Mouse (Mus musculus): ENCODE measurements at regions not wholly inside any gene's neighbourhood (a gene's known extent, or its start where the extent isn't known, plus 50 kb on each side); places are given as distances from the start of the nearest gene placed in this dataset.

- H3K27ac ChIP-seq (ENCODE audit: control insufficient read depth, insufficient read depth, low read length), result no peak overlapping the region
- H3K36me3 ChIP-seq (ENCODE audit: control insufficient read depth, insufficient read depth, low read length), result no peaks in the 10 kb centered on the region
- no peak overlapping the region for H3K4me3 ChIP-seq (ENCODE audit: control insufficient read depth, insufficient read depth, low read length)
- H3K27me3 ChIP-seq (ENCODE audit: control insufficient read depth, insufficient read depth, low read length), result no peaks in the 10 kb centered on the region
- TF ChIP-seq POLR2A (IDR thresholded peaks at IDR 0.05; ENCODE audit: control insufficient read depth, extremely low read depth, insufficient read depth, low read length, poor library complexity) (no peak), CTCF (IDR thresholded peaks at IDR 0.05; ENCODE audit: borderline replicate concordance, control insufficient read depth, extremely low read depth, insufficient read depth, low read length, poor library complexity) (no peak)
- no peaks in the 10 kb centered on the region for H3K4me1 ChIP-seq (replicated peaks; ENCODE audit: control insufficient read depth, insufficient read depth, low read length)
- DNase-seq, result peak; percentile 13
These were observed 359.0 kb upstream of the Hs6st1 start for GRCm38 (mm10) chr1:35709214-35709613.

GRCm38 (mm10) chr1:35713961-35714360, 354.2 kb upstream of the Hs6st1 start:
- H3K4me1 ChIP-seq (replicated peaks; ENCODE audit: control insufficient read depth, insufficient read depth, low read length), result no peaks in the 10 kb centered on the region
- H3K36me3 ChIP-seq (ENCODE audit: control insufficient read depth, insufficient read depth, low read length), result no peaks in the 10 kb centered on the region
- no peak overlapping the region for H3K27ac ChIP-seq (ENCODE audit: control insufficient read depth, insufficient read depth, low read length)
- 84% methylated on average over 4 of the region's 4 CpGs for WGBS
- no peaks in the 10 kb centered on the region for H3K27me3 ChIP-seq (ENCODE audit: control insufficient read depth, insufficient read depth, low read length)
- no peak overlapping the region for H3K4me3 ChIP-seq (ENCODE audit: control insufficient read depth, insufficient read depth, low read length)
- TF ChIP-seq POLR2A (IDR thresholded peaks at IDR 0.05; ENCODE audit: control insufficient read depth, extremely low read depth, insufficient read depth, low read length, poor library complexity), result no peak
- TF ChIP-seq CTCF (IDR thresholded peaks at IDR 0.05; ENCODE audit: borderline replicate concordance, control insufficient read depth, extremely low read depth, insufficient read depth, low read length, poor library complexity), result no peak
- no peak for DNase-seq

- no peaks in the 10 kb centered on the region for H3K27me3 ChIP-seq (ENCODE audit: control insufficient read depth, insufficient read depth, low read length)
- H3K27ac ChIP-seq (ENCODE audit: control insufficient read depth, insufficient read depth, low read length), result no peak overlapping the region
- 65% methylated on average over 6 of the region's 6 CpGs for WGBS
- H3K4me3 ChIP-seq (ENCODE audit: control insufficient read depth, insufficient read depth, low read length), result no peak overlapping the region
- no peaks in the 10 kb centered on the region for H3K36me3 ChIP-seq (ENCODE audit: control insufficient read depth, insufficient read depth, low read length)
- DNase-seq, result no peak
- H3K4me1 ChIP-seq (replicated peaks; ENCODE audit: control insufficient read depth, insufficient read depth, low read length), result no peaks in the 10 kb centered on the region
- no peak for TF ChIP-seq CTCF (IDR thresholded peaks at IDR 0.05; ENCODE audit: borderline replicate concordance, control insufficient read depth, extremely low read depth, insufficient read depth, low read length, poor library complexity)
These were observed 352.3 kb upstream of the Hs6st1 start for GRCm38 (mm10) chr1:35715931-35716330.

- Histone ChIP-seq H3K4me1 (replicated peaks; ENCODE audit: control insufficient read depth, insufficient read depth, low read length) (no peaks in the 10 kb centered on the region), H3K4me3 (ENCODE audit: control insufficient read depth, insufficient read depth, low read length) (no peak overlapping the region), H3K27ac (ENCODE audit: control insufficient read depth, insufficient read depth, low read length) (no peak overlapping the region), H3K27me3 (ENCODE audit: control insufficient read depth, insufficient read depth, low read length) (no peaks in the 10 kb centered on the region), H3K36me3 (ENCODE audit: control insufficient read depth, insufficient read depth, low read length) (no peaks in the 10 kb centered on the region)
- TF ChIP-seq POLR2A (IDR thresholded peaks at IDR 0.05; ENCODE audit: control insufficient read depth, extremely low read depth, insufficient read depth, low read length, poor library complexity) (no peak), CTCF (IDR thresholded peaks at IDR 0.05; ENCODE audit: borderline replicate concordance, control insufficient read depth, extremely low read depth, insufficient read depth, low read length, poor library complexity) (no peak)
- DNase-seq, result no peak
- 95% methylated on average over 2 of the region's 2 CpGs for WGBS
These were observed 351.0 kb upstream of the Hs6st1 start for GRCm38 (mm10) chr1:35717166-35717565.

DNA sequence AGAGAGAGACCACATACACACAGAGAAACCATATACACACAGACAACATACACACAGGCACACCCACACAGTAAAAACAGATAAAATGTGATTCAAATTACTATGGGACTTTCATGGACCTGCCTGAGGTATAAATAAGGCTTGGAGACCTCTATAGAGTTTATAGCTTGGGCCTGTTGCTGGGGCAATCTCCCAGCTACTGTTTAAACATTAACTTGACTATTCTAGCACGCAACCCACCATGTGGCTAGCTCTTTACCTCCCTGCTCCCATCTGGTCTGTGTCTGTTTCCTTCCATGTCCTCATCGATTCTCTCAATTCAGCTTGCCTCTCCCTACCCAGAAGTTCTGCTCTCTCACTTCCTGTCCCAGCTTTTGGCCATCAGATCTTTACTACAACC, 350.5 kb upstream of the Hs6st1 start:
- TF ChIP-seq POLR2A (IDR thresholded peaks at IDR 0.05; ENCODE audit: control insufficient read depth, extremely low read depth, insufficient read depth, low read length, poor library complexity) (no peak), CTCF (IDR thresholded peaks at IDR 0.05; ENCODE audit: borderline replicate concordance, control insufficient read depth, extremely low read depth, insufficient read depth, low read length, poor library complexity) (no peak)
- H3K4me3 ChIP-seq (ENCODE audit: control insufficient read depth, insufficient read depth, low read length), result no peak overlapping the region
- no peak for DNase-seq
- no peak overlapping the region for H3K27ac ChIP-seq (ENCODE audit: control insufficient read depth, insufficient read depth, low read length)
- H3K27me3 ChIP-seq (ENCODE audit: control insufficient read depth, insufficient read depth, low read length), result no peaks in the 10 kb centered on the region
- 69% methylated on average over 2 of the region's 2 CpGs for WGBS
- H3K4me1 ChIP-seq (replicated peaks; ENCODE audit: control insufficient read depth, insufficient read depth, low read length), result no peaks in the 10 kb centered on the region
- H3K36me3 ChIP-seq (ENCODE audit: control insufficient read depth, insufficient read depth, low read length), result no peaks in the 10 kb centered on the region

GRCm38 (mm10) chr1:35720063-35720462, 348.1 kb upstream of the Hs6st1 start:
- no peak overlapping the region for H3K27ac ChIP-seq (ENCODE audit: control insufficient read depth, insufficient read depth, low read length)
- H3K4me1 ChIP-seq (replicated peaks; ENCODE audit: control insufficient read depth, insufficient read depth, low read length), result no peaks in the 10 kb centered on the region
- H3K36me3 ChIP-seq (ENCODE audit: control insufficient read depth, insufficient read depth, low read length), result no peaks in the 10 kb centered on the region
- H3K4me3 ChIP-seq (ENCODE audit: control insufficient read depth, insufficient read depth, low read length), result no peak overlapping the region
- WGBS, result 93% methylated on average over 3 of the region's 3 CpGs
- H3K27me3 ChIP-seq (ENCODE audit: control insufficient read depth, insufficient read depth, low read length), result no peaks in the 10 kb centered on the region
- no peak for TF ChIP-seq POLR2A (IDR thresholded peaks at IDR 0.05; ENCODE audit: control insufficient read depth, extremely low read depth, insufficient read depth, low read length, poor library complexity)
- TF ChIP-seq CTCF (IDR thresholded peaks at IDR 0.05; ENCODE audit: borderline replicate concordance, control insufficient read depth, extremely low read depth, insufficient read depth, low read length, poor library complexity), result no peak
- DNase-seq, result no peak

- no peak for TF ChIP-seq POLR2A (IDR thresholded peaks at IDR 0.05; ENCODE audit: control insufficient read depth, extremely low read depth, insufficient read depth, low read length, poor library complexity)
- no peak for TF ChIP-seq CTCF (IDR thresholded peaks at IDR 0.05; ENCODE audit: borderline replicate concordance, control insufficient read depth, extremely low read depth, insufficient read depth, low read length, poor library complexity)
- Histone ChIP-seq H3K4me1 (replicated peaks; ENCODE audit: control insufficient read depth, insufficient read depth, low read length) (no peaks in the 10 kb centered on the region), H3K4me3 (ENCODE audit: control insufficient read depth, insufficient read depth, low read length) (no peak overlapping the region), H3K36me3 (ENCODE audit: control insufficient read depth, insufficient read depth, low read length) (no peaks in the 10 kb centered on the region), H3K27ac (ENCODE audit: control insufficient read depth, insufficient read depth, low read length) (no peak overlapping the region), H3K27me3 (ENCODE audit: control insufficient read depth, insufficient read depth, low read length) (no peaks in the 10 kb centered on the region)
- DNase-seq, result no peak
- WGBS, result 79% methylated on average over 3 of the region's 3 CpGs
These were observed 343.8 kb upstream of the Hs6st1 start for GRCm38 (mm10) chr1:35724366-35724900.
